ENCODE assay signal across 8 mouse cellular contexts in genomic region chr12:80109753-80110545, GRCm38 (mm10). TPM values are rescaled to one million over a fixed set of nuclear protein-coding genes. Genes with fewer than 3 reads are reported as not detected.
DNase-seq lines count a peak whose midpoint lies in the region; ATAC-seq and TF ChIP-seq lines count a peak whose summit lies in the region.

No protein-coding gene starts in this region.

- no peaks in the 10 kb centered on the region for H3K4me1 ChIP-seq in embryonic fibroblast, embryonic 13.5 days (ENCODE audit: control insufficient read depth, insufficient read depth, low read length)
- H3K4me1 ChIP-seq in hindbrain, embryonic 10.5 days (replicated peaks), result peaks cover 47% of the 10 kb centered on the region
- peaks cover 11% of the 10 kb centered on the region; the same call in 1 of the 2 replicates for H3K4me1 ChIP-seq in limb, embryonic 11.5 days (ENCODE audit: control insufficient read depth, insufficient read depth, low read length)
- peaks cover 14% of the 10 kb centered on the region for H3K4me1 ChIP-seq in midbrain, embryonic 14.5 days (ENCODE audit: control insufficient read depth, insufficient read depth, low read length)

- ATAC-seq in limb, embryonic 11.5 days (ENCODE audit: insufficient number of reproducible peaks, low FRiP score, low TSS enrichment, low read depth), result no peak
- ATAC-seq in midbrain, embryonic 14.5 days (ENCODE audit: low FRiP score, low TSS enrichment), result peak; percentile 13; the same call in 1 of the 2 replicates

- no peak for TF ChIP-seq CTCF in embryonic fibroblast, embryonic 13.5 days (IDR thresholded peaks at IDR 0.05; ENCODE audit: borderline replicate concordance, insufficient read depth, low read length)

- no peaks in the 10 kb centered on the region for H3K27me3 ChIP-seq in hindbrain, embryonic 10.5 days (ENCODE audit: insufficient read depth, poor library complexity, severe bottlenecking)
- H3K27me3 ChIP-seq in limb, embryonic 11.5 days (ENCODE audit: control insufficient read depth, insufficient read depth, low read length), result no peaks in the 10 kb centered on the region
- peaks cover 34% of the 10 kb centered on the region for H3K27me3 ChIP-seq in midbrain, embryonic 14.5 days (ENCODE audit: control insufficient read depth, insufficient read depth, low read length)

- no peak for TF ChIP-seq POLR2A in embryonic fibroblast, embryonic 13.5 days (IDR thresholded peaks at IDR 0.05; ENCODE audit: low read depth, low read length)

- peak; percentile 20 for DNase-seq in cerebellum, adult 8-10 months
- DNase-seq in cerebellum, adult 11 months, result no peak
- peak; percentile 60 for DNase-seq in NIH3T3 (ENCODE audit: low read depth)
- DNase-seq in hindbrain, embryonic 10.5 days (ENCODE audit: low spot score), result peak; percentile 66
- DNase-seq in limb, embryonic 11.5 days (ENCODE audit: low spot score), result peak; percentile 64
- peak; percentile 61 for DNase-seq in midbrain, embryonic 14.5 days
- peak; percentile 42 for DNase-seq in thymus, postnatal 4 days

- H3K9ac ChIP-seq in limb, embryonic 11.5 days (ENCODE audit: low read length), result peak overlapping the region; percentile 99
- H3K9ac ChIP-seq in midbrain, embryonic 14.5 days (replicated peaks; ENCODE audit: low read length), result peak overlapping the region; percentile 77

- peaks cover 52% of the 10 kb centered on the region for H3K36me3 ChIP-seq in hindbrain, embryonic 10.5 days
- peaks cover 9% of the 10 kb centered on the region for H3K36me3 ChIP-seq in limb, embryonic 11.5 days (ENCODE audit: control insufficient read depth, insufficient read depth, low read length)
- peaks cover 7% of the 10 kb centered on the region; the same call in 1 of the 2 replicates for H3K36me3 ChIP-seq in midbrain, embryonic 14.5 days (ENCODE audit: control insufficient read depth, insufficient read depth, low read length)

- H3K4me3 ChIP-seq in embryonic fibroblast, embryonic 13.5 days (ENCODE audit: insufficient read depth, low read length), result peak overlapping the region; percentile 97
- peak overlapping the region; percentile 90 for H3K4me3 ChIP-seq in hindbrain, embryonic 10.5 days
- H3K4me3 ChIP-seq in limb, embryonic 11.5 days (ENCODE audit: low read depth, low read length), result peak overlapping the region; percentile 66
- H3K4me3 ChIP-seq in midbrain, embryonic 14.5 days (replicated peaks; ENCODE audit: low read depth, low read length), result peak overlapping the region; percentile 69

- H3K4me2 ChIP-seq in limb, embryonic 11.5 days (ENCODE audit: low read depth, severe bottlenecking), result peak overlapping the region; percentile 88
- H3K4me2 ChIP-seq in midbrain, embryonic 14.5 days (ENCODE audit: low read length), result peak overlapping the region; percentile 95

- 2% methylated on average over 53 of the region's 53 CpGs for WGBS in hindbrain, embryonic 10.5 days
- 4% methylated on average over 53 of the region's 53 CpGs for WGBS in limb, embryonic 11.5 days
- under 1% methylated on average over 53 of the region's 53 CpGs for WGBS in midbrain, embryonic 14.5 days

- H3K27ac ChIP-seq in embryonic fibroblast, embryonic 13.5 days (ENCODE audit: insufficient read depth, low read length), result peak overlapping the region; percentile 24
- H3K27ac ChIP-seq in hindbrain, embryonic 10.5 days, result peak overlapping the region; percentile 98
- H3K27ac ChIP-seq in limb, embryonic 11.5 days (replicated peaks; ENCODE audit: low read depth, low read length), result peak overlapping the region; percentile 66
- H3K27ac ChIP-seq in midbrain, embryonic 14.5 days (replicated peaks; ENCODE audit: low read depth, low read length), result peak overlapping the region; percentile 75

- no peaks in the 10 kb centered on the region for H3K9me3 ChIP-seq in hindbrain, embryonic 10.5 days
- H3K9me3 ChIP-seq in limb, embryonic 11.5 days (ENCODE audit: control insufficient read depth, low read length), result no peaks in the 10 kb centered on the region
- H3K9me3 ChIP-seq in midbrain, embryonic 14.5 days (ENCODE audit: control insufficient read depth, low read length), result no peaks in the 10 kb centered on the region

RNA-seq across cellular contexts. Expression of gene Zfp36l1, which starts 2.9 kb away (rescaled TPM):
- 72.6 and 139 TPM in 2 replicates for polyA plus RNA-seq in embryonic fibroblast, embryonic 13.5 days (2011; ENCODE audit: insufficient read length, low read depth, missing spikeins)
- 106 and 117 TPM in 2 replicates for polyA plus RNA-seq in hindbrain, embryonic 10.5 days (2016; fragmentation: Nextera tagmentation; extraction: Ambion mirVana)
- 140 and 149 TPM in 2 replicates for polyA plus RNA-seq in limb, embryonic 11.5 days (2014; fragmentation: Nextera tagmentation; extraction: Ambion mirVana)
- polyA plus RNA-seq in midbrain, embryonic 14.5 days (2014; fragmentation: Nextera tagmentation; extraction: Ambion mirVana), result 32.3 and 52.3 TPM in 2 replicates

Comparison
In these comparisons a context has a peak if more than half of its experiments do, and no peak if none do; other contexts are left out.
1. H3K27ac ChIP-seq: peak in every context shown above with its lines; median percentile 98 in hindbrain, embryonic 10.5 days; 75 in midbrain, embryonic 14.5 days; 66 in limb, embryonic 11.5 days; 24 in embryonic fibroblast, embryonic 13.5 days.